Mouse (Mus musculus) ES-Bruce4 (cell line): ENCODE measurements around the gene Man1c1.

Experiments used
- CTCF ChIP-seq: IDR thresholded peaks from one replicate; pipeline ENCODE4 v1.8.1; 2011; ENCODE audit warnings: low read depth, low read length
- EP300 ChIP-seq: IDR thresholded peaks from 2 replicates; pipeline ENCODE4 v1.6.1; 2011; ENCODE audit warnings: low read depth, low read length; ENCODE audit not compliant: insufficient read depth
- POLR2A ChIP-seq: IDR thresholded peaks from one replicate; pipeline ENCODE4 v1.8.1; 2011; ENCODE audit warnings: low read length; ENCODE audit not compliant: insufficient read depth

DNA sequence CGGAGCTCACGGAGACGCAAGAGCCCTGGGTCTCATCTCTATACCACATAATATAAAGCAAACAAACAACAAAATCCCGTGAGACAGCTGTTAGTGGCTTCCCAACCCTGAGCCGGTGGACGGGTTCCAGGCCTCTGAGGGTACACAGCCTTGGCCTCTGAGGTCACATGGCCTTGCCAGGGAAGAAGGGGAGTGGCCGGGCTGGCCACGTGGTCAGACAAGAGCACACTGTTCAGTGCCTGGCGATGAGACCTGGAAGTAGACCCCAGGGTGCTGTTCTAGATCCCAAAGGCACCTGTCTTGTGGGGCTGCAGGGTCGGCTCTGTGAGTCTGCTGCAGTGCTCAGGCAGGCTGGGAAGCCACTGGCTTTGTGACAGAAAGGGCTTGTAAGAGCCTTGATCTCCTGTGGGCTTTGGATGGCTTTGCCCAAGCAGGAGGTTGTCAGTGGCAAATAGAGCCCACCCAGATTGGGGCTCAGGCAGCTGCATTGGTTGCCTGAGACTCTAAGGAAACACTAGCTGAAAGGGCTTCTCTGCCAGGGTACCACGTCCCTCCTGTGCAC, 116.4 kb downstream of the Man1c1 start:
- TF ChIP-seq POLR2A (no peak), CTCF (no peak), EP300 (no peak)
